In the genomic region with DNA sequence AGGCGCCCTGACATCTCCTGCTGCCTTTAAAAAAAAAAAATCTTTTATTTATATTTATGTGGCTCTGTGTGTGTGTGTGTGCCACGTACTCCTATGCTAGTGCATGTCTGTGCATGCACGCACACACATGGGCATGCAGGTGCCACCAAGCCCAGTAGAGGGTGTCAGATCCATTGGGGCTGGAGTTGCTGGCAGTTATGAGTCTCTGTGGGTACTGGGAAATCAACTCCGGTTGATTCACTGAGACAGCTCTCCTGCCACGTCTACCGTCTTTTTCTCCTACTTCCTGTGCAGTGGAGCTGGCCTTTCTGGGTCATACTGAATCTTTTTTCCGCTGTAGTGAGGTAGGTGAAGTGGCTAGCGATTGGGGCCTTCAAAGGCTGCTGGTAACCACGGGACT, we compare ENCODE assay signal across 12 mouse cellular contexts. TPM values are rescaled to one million over a fixed set of nuclear protein-coding genes. Genes with fewer than 3 reads are reported as not detected.
DNase-seq lines count a peak whose midpoint lies in the region; ATAC-seq and TF ChIP-seq lines count a peak whose summit lies in the region.
"Had no signal": no experiment of that assay in that cellular context is flagged by ENCODE, and none has a peak within 500 bp of the region (broad histone marks: within the 10 kb centered on the region; RNA-seq: fewer than 3 reads in every experiment).

No protein-coding gene starts in this region.

- H3K4me3 ChIP-seq in layer of hippocampus, adult 2 months, result no peak overlapping the region
- H3K4me3 ChIP-seq: forebrain, embryonic 12.5 days; hindbrain, embryonic 10.5 days; lung, embryonic 15.5 days had no signal

- DNase-seq in layer of hippocampus, adult 2 months (ENCODE audit: low spot score in 2 of 2), result no peak
- DNase-seq in layer of hippocampus, postnatal 14 days (ENCODE audit: low spot score in 2 of 2), result no peak
- DNase-seq in naive thymus-derived CD4-positive, alpha-beta T cell, adult 2 months (ENCODE audit: low read depth), result peak; percentile 69
- no peak for DNase-seq in right cerebral cortex, postnatal 14 days
- no peak for DNase-seq in adrenal gland, postnatal 14 days
- DNase-seq: adrenal gland, adult 2 months had no signal

- no peak overlapping the region for H3K27ac ChIP-seq in layer of hippocampus, adult 2 months
- H3K27ac ChIP-seq: forebrain, embryonic 12.5 days; hindbrain, embryonic 10.5 days; lung, embryonic 15.5 days had no signal

- TF ChIP-seq CTCF in layer of hippocampus, adult 2 months (conservative IDR thresholded peaks at IDR 0.05), result peak; percentile 46

- ATAC-seq in CD4-positive, CD25-positive, alpha-beta regulatory T cell, adult 4 months, result peak; percentile 81
- peak; percentile 36 for ATAC-seq in activated CD4-positive, CD25-positive, alpha-beta regulatory T cell, adult 4 months
- ATAC-seq: midbrain, embryonic 16.5 days had no signal

RNA-seq across cellular contexts. Expression of gene Rgs10, which starts 58.8 kb away (rescaled TPM):
- 10 to 100 TPM; 43.4 to 44.1 TPM for total RNA-seq in layer of hippocampus, adult 2 months (2021)
- 10 to 100 TPM; 46.5 to 55.4 TPM for total RNA-seq in layer of hippocampus, postnatal 14 days (2021)
- 100 to 1,000 TPM; 541 to 576 TPM for polyA plus RNA-seq in CD4-positive, CD25-positive, alpha-beta regulatory T cell, adult 4 months (2017; shearing (Covaris generic))
- polyA plus RNA-seq in activated CD4-positive, CD25-positive, alpha-beta regulatory T cell, adult 4 months (2017; shearing (Covaris generic)), result 100 to 1,000 TPM; 294 to 357 TPM
- 14.4 and 22.4 TPM in 2 replicates for total RNA-seq in adrenal gland, postnatal 14 days (2021)
